Mouse (Mus musculus): ENCODE measurements at regions not wholly inside any gene's neighbourhood (a gene's known extent, or its start where the extent isn't known, plus 50 kb on each side); places are given as distances from the start of the nearest gene placed in this dataset.
A peak's percentile ranks its signal among the peaks of the same experiment; 100 is the strongest.

- no peaks in the 10 kb centered on the region for H3K36me3 ChIP-seq (ENCODE audit: control insufficient read depth, insufficient read depth, low read length)
- H3K27me3 ChIP-seq (replicated peaks; ENCODE audit: control insufficient read depth, insufficient read depth, low read length) = no peaks in the 10 kb centered on the region
- WGBS = 60% methylated on average over 4 of the region's 4 CpGs
- H3K27ac ChIP-seq (replicated peaks; ENCODE audit: low read depth, low read length) = no peak overlapping the region
- ATAC-seq (ENCODE audit: low read depth) = no peak
- no peak overlapping the region for H3K4me3 ChIP-seq (ENCODE audit: low read depth, low read length)
- no peak overlapping the region for H3K9ac ChIP-seq (ENCODE audit: low read depth, low read length)
- peak; percentile 61 for DNase-seq (ENCODE audit: low spot score)
- H3K9me3 ChIP-seq (ENCODE audit: control insufficient read depth, low read length) = no peaks in the 10 kb centered on the region
- H3K4me2 ChIP-seq (ENCODE audit: low read depth, low read length) = no peak overlapping the region
- no peaks in the 10 kb centered on the region for H3K4me1 ChIP-seq (ENCODE audit: control insufficient read depth, insufficient read depth, low read length)
Measured at GRCm38 (mm10) chr16:25533206-25533580, 150.4 kb upstream of the Trp63 start.

- Histone ChIP-seq H3K4me3 (ENCODE audit: low read depth, low read length) (no peak overlapping the region), H3K9me3 (ENCODE audit: control insufficient read depth, low read length) (no peaks in the 10 kb centered on the region), H3K27ac (replicated peaks; ENCODE audit: low read depth, low read length) (no peak overlapping the region), H3K4me1 (ENCODE audit: control insufficient read depth, insufficient read depth, low read length) (no peaks in the 10 kb centered on the region), H3K27me3 (replicated peaks; ENCODE audit: control insufficient read depth, insufficient read depth, low read length) (no peaks in the 10 kb centered on the region), H3K36me3 (ENCODE audit: control insufficient read depth, insufficient read depth, low read length) (no peaks in the 10 kb centered on the region), H3K9ac (ENCODE audit: low read depth, low read length) (no peak overlapping the region), H3K4me2 (ENCODE audit: low read depth, low read length) (no peak overlapping the region)
- DNase-seq (ENCODE audit: low spot score) (no peak), ATAC-seq (ENCODE audit: low read depth) (no peak)
- 76% methylated on average over 6 of the region's 6 CpGs for WGBS
Measured at GRCm38 (mm10) chr16:25536550-25536949, 147.0 kb upstream of the Trp63 start.

GRCm38 (mm10) chr16:25549542-25550110 is 133.9 kb upstream of the Trp63 start:
- Histone ChIP-seq H3K9me3 (ENCODE audit: control insufficient read depth, low read length) (no peaks in the 10 kb centered on the region), H3K4me1 (ENCODE audit: control insufficient read depth, insufficient read depth, low read length) (no peaks in the 10 kb centered on the region), H3K27ac (replicated peaks; ENCODE audit: low read depth, low read length) (no peak overlapping the region), H3K27me3 (replicated peaks; ENCODE audit: control insufficient read depth, insufficient read depth, low read length) (no peaks in the 10 kb centered on the region), H3K9ac (ENCODE audit: low read depth, low read length) (no peak overlapping the region), H3K4me3 (ENCODE audit: low read depth, low read length) (no peak overlapping the region), H3K36me3 (ENCODE audit: control insufficient read depth, insufficient read depth, low read length) (no peaks in the 10 kb centered on the region), H3K4me2 (ENCODE audit: low read depth, low read length) (no peak overlapping the region)
- no peak for DNase-seq (ENCODE audit: low spot score)
- 80% methylated on average over 8 of the region's 8 CpGs for WGBS
- no peak for ATAC-seq (ENCODE audit: low read depth)

- 73% methylated on average over 3 of the region's 3 CpGs for WGBS
- Histone ChIP-seq H3K4me3 (ENCODE audit: low read depth, low read length) (no peak overlapping the region), H3K27ac (replicated peaks; ENCODE audit: low read depth, low read length) (no peak overlapping the region), H3K36me3 (ENCODE audit: control insufficient read depth, insufficient read depth, low read length) (no peaks in the 10 kb centered on the region), H3K9ac (ENCODE audit: low read depth, low read length) (no peak overlapping the region), H3K9me3 (ENCODE audit: control insufficient read depth, low read length) (no peaks in the 10 kb centered on the region), H3K27me3 (replicated peaks; ENCODE audit: control insufficient read depth, insufficient read depth, low read length) (no peaks in the 10 kb centered on the region), H3K4me1 (ENCODE audit: control insufficient read depth, insufficient read depth, low read length) (no peaks in the 10 kb centered on the region), H3K4me2 (ENCODE audit: low read depth, low read length) (no peak overlapping the region)
- DNase-seq (ENCODE audit: low spot score) = no peak
- no peak for ATAC-seq (ENCODE audit: low read depth)
Measured at GRCm38 (mm10) chr16:25557181-25557580, 126.4 kb upstream of the Trp63 start.

- Histone ChIP-seq H3K4me1 (ENCODE audit: control insufficient read depth, insufficient read depth, low read length) (0 out of 2 replicates have a peak, but pooled peaks cover 4% of the 10 kb centered on the region), H3K9me3 (ENCODE audit: control insufficient read depth, low read length) (no peaks in the 10 kb centered on the region), H3K27me3 (replicated peaks; ENCODE audit: control insufficient read depth, insufficient read depth, low read length) (no peaks in the 10 kb centered on the region), H3K27ac (replicated peaks; ENCODE audit: low read depth, low read length) (no peak overlapping the region), H3K4me2 (ENCODE audit: low read depth, low read length) (no peak overlapping the region), H3K4me3 (ENCODE audit: low read depth, low read length) (no peak overlapping the region), H3K36me3 (ENCODE audit: control insufficient read depth, insufficient read depth, low read length) (no peaks in the 10 kb centered on the region), H3K9ac (ENCODE audit: low read depth, low read length) (no peak overlapping the region)
- no peak for DNase-seq (ENCODE audit: low spot score)
- 78% methylated on average over 6 of the region's 6 CpGs for WGBS
- no peak for ATAC-seq (ENCODE audit: low read depth)
Measured at GRCm38 (mm10) chr16:25580216-25580615, 103.3 kb upstream of the Trp63 start.

- Histone ChIP-seq H3K4me3 (ENCODE audit: low read depth, low read length) (no peak overlapping the region), H3K4me1 (ENCODE audit: control insufficient read depth, insufficient read depth, low read length) (0 out of 2 replicates have a peak, but pooled peaks cover 4% of the 10 kb centered on the region), H3K27me3 (replicated peaks; ENCODE audit: control insufficient read depth, insufficient read depth, low read length) (no peaks in the 10 kb centered on the region), H3K27ac (replicated peaks; ENCODE audit: low read depth, low read length) (peak overlapping the region; percentile 61), H3K9ac (ENCODE audit: low read depth, low read length) (no peak overlapping the region), H3K4me2 (ENCODE audit: low read depth, low read length) (no peak overlapping the region), H3K9me3 (ENCODE audit: control insufficient read depth, low read length) (no peaks in the 10 kb centered on the region), H3K36me3 (ENCODE audit: control insufficient read depth, insufficient read depth, low read length) (no peaks in the 10 kb centered on the region)
- 53% methylated on average over 14 of the region's 14 CpGs for WGBS
- peak; percentile 57; the same call in 1 of the 2 replicates for ATAC-seq (ENCODE audit: low read depth)
- peak; percentile 81 for DNase-seq (ENCODE audit: low spot score)
Measured at GRCm38 (mm10) chr16:25584337-25585069, 99.1 kb upstream of the Trp63 start.

GRCm38 (mm10) chr16:25585070-25585454 is 98.5 kb upstream of the Trp63 start:
- H3K4me3 ChIP-seq (ENCODE audit: low read depth, low read length) = no peak overlapping the region
- peak overlapping the region; percentile 61 for H3K27ac ChIP-seq (replicated peaks; ENCODE audit: low read depth, low read length)
- H3K4me2 ChIP-seq (ENCODE audit: low read depth, low read length) = no peak overlapping the region
- no peaks in the 10 kb centered on the region for H3K27me3 ChIP-seq (replicated peaks; ENCODE audit: control insufficient read depth, insufficient read depth, low read length)
- ATAC-seq (ENCODE audit: low read depth) = no peak
- no peak overlapping the region for H3K9ac ChIP-seq (ENCODE audit: low read depth, low read length)
- 54% methylated on average over 7 of the region's 7 CpGs for WGBS
- DNase-seq (ENCODE audit: low spot score) = no peak
- H3K36me3 ChIP-seq (ENCODE audit: control insufficient read depth, insufficient read depth, low read length) = no peaks in the 10 kb centered on the region
- 0 out of 2 replicates have a peak, but pooled peaks cover 4% of the 10 kb centered on the region for H3K4me1 ChIP-seq (ENCODE audit: control insufficient read depth, insufficient read depth, low read length)
- no peaks in the 10 kb centered on the region for H3K9me3 ChIP-seq (ENCODE audit: control insufficient read depth, low read length)

GRCm38 (mm10) chr16:25585953-25586352 is 97.6 kb upstream of the Trp63 start:
- WGBS = 80% methylated on average over 3 of the region's 3 CpGs
- ATAC-seq (ENCODE audit: low read depth) (no peak), DNase-seq (ENCODE audit: low spot score) (no peak)
- Histone ChIP-seq H3K27ac (replicated peaks; ENCODE audit: low read depth, low read length) (no peak overlapping the region), H3K9me3 (ENCODE audit: control insufficient read depth, low read length) (no peaks in the 10 kb centered on the region), H3K4me3 (ENCODE audit: low read depth, low read length) (no peak overlapping the region), H3K9ac (ENCODE audit: low read depth, low read length) (no peak overlapping the region), H3K4me1 (ENCODE audit: control insufficient read depth, insufficient read depth, low read length) (0 out of 2 replicates have a peak, but pooled peaks cover 4% of the 10 kb centered on the region), H3K36me3 (ENCODE audit: control insufficient read depth, insufficient read depth, low read length) (no peaks in the 10 kb centered on the region), H3K27me3 (replicated peaks; ENCODE audit: control insufficient read depth, insufficient read depth, low read length) (no peaks in the 10 kb centered on the region), H3K4me2 (ENCODE audit: low read depth, low read length) (no peak overlapping the region)

GRCm38 (mm10) chr16:25587879-25588347 is 95.7 kb upstream of the Trp63 start:
- H3K9ac ChIP-seq (ENCODE audit: low read depth, low read length) = no peak overlapping the region
- H3K9me3 ChIP-seq (ENCODE audit: control insufficient read depth, low read length) = no peaks in the 10 kb centered on the region
- H3K4me1 ChIP-seq (ENCODE audit: control insufficient read depth, insufficient read depth, low read length) = 0 out of 2 replicates have a peak, but pooled peaks cover 4% of the 10 kb centered on the region
- H3K27me3 ChIP-seq (replicated peaks; ENCODE audit: control insufficient read depth, insufficient read depth, low read length) = no peaks in the 10 kb centered on the region
- ATAC-seq (ENCODE audit: low read depth) = no peak
- H3K36me3 ChIP-seq (ENCODE audit: control insufficient read depth, insufficient read depth, low read length) = no peaks in the 10 kb centered on the region
- 73% methylated on average over 10 of the region's 10 CpGs for WGBS
- peak; percentile 7 for DNase-seq (ENCODE audit: low spot score)
- no peak overlapping the region for H3K27ac ChIP-seq (replicated peaks; ENCODE audit: low read depth, low read length)
- no peak overlapping the region for H3K4me3 ChIP-seq (ENCODE audit: low read depth, low read length)
- no peak overlapping the region for H3K4me2 ChIP-seq (ENCODE audit: low read depth, low read length)
